Mouse (Mus musculus): ENCODE measurements at regions not wholly inside any gene's neighbourhood (a gene's known extent, or its start where the extent isn't known, plus 50 kb on each side); places are given as distances from the start of the nearest gene placed in this dataset.

DNA sequence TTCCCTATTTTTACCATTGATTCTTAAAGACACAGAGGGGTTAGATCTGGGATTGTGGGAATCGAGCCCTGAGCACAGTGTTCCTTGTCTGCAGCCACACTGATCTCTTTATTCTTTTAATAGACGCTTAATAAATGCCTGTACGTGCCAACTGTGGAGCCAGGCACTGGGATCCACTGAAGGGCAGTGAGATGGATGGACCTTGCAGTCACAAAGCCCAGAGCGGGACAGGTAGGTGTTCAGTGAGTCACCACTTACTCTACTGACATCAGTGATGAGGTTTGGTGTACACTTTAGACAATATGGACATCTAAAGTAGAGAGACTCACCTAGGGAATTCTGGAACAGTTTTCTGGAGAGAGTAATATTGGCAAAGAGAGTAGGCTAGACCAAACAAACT lies 56.8 kb upstream of the Cnih3 start:
- no peak overlapping the region for H3K4me3 ChIP-seq (replicated peaks; ENCODE audit: low read length)
- no peak overlapping the region for H3K4me2 ChIP-seq (replicated peaks)
- WGBS = 84% methylated on average over 4 of the region's 4 CpGs
- H3K27ac ChIP-seq = no peak overlapping the region
- no peaks in the 10 kb centered on the region for H3K27me3 ChIP-seq (ENCODE audit: control insufficient read depth, insufficient read depth, low read length)
- no peak for DNase-seq (ENCODE audit: low spot score)
- no peaks in the 10 kb centered on the region for H3K9me3 ChIP-seq (ENCODE audit: control insufficient read depth, low read length)
- ATAC-seq (ENCODE audit: low FRiP score) = no peak
- no peak overlapping the region for H3K9ac ChIP-seq
- no peaks in the 10 kb centered on the region for H3K36me3 ChIP-seq (replicated peaks; ENCODE audit: control insufficient read depth, insufficient read depth)
- H3K4me1 ChIP-seq (replicated peaks; ENCODE audit: control insufficient read depth, insufficient read depth, low read length) = no peaks in the 10 kb centered on the region

DNA sequence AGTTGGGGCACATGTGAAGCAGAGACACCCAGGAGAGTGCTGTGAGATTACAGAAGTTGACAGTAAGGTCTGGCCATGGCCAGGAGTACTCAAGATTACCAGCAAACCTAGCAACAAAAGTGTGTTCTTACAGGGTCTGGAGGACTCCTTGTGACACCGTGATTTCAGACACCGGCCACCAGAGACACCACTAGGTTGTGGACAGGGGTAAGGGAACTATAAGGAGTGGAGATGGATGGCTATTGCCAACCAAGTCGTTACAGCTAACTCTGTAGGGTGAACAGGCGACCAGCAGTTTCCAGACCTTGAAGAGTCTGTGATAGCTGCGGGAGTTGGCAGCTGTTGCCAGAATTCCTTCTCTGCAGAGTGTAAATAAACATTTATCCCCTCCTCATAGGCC lies 54.4 kb upstream of the Cnih3 start:
- H3K27me3 ChIP-seq (ENCODE audit: control insufficient read depth, insufficient read depth, low read length) = no peaks in the 10 kb centered on the region
- no peak overlapping the region for H3K4me3 ChIP-seq (replicated peaks; ENCODE audit: low read length)
- 75% methylated on average over 5 of the region's 5 CpGs for WGBS
- no peak overlapping the region for H3K4me2 ChIP-seq (replicated peaks)
- no peaks in the 10 kb centered on the region for H3K36me3 ChIP-seq (replicated peaks; ENCODE audit: control insufficient read depth, insufficient read depth)
- no peak overlapping the region for H3K9ac ChIP-seq
- no peaks in the 10 kb centered on the region for H3K9me3 ChIP-seq (ENCODE audit: control insufficient read depth, low read length)
- no peaks in the 10 kb centered on the region for H3K4me1 ChIP-seq (replicated peaks; ENCODE audit: control insufficient read depth, insufficient read depth, low read length)
- ATAC-seq (ENCODE audit: low FRiP score) = no peak
- DNase-seq (ENCODE audit: low spot score) = no peak
- H3K27ac ChIP-seq = no peak overlapping the region

DNA sequence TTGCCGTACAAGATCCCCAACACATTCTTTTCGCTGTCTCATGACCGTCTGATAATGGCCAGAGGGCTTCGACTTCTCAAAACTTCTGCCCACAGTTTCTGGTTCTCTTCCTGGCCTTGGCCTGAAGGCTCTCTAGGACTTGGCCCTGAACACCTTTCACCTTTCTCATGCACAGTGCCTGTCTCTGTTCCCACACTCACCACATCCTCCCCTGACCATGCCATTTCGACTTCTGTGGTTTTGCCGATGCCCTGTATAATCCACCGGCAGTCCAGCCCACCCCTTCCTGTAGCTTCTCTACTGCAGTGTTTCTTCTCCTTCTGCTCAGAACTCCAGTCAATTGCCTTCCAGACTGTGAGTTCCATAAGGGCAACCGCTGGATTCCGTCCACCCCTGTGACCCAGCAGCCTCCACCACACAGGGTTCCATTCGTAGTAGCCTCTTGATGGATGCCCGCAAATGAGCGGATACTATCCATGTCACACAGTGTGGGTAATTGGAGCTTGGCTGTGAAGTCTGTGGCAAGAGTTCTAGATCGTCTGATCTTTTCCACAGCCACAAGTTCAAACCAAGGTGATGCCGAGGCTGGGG lies 53.3 kb upstream of the Cnih3 start:
- H3K36me3 ChIP-seq (replicated peaks; ENCODE audit: control insufficient read depth, insufficient read depth) = no peaks in the 10 kb centered on the region
- ATAC-seq (ENCODE audit: low FRiP score) = no peak
- H3K9ac ChIP-seq = no peak overlapping the region
- WGBS = 91% methylated on average over 14 of the region's 14 CpGs
- H3K27ac ChIP-seq = no peak overlapping the region
- no peak overlapping the region for H3K4me2 ChIP-seq (replicated peaks)
- no peak overlapping the region for H3K4me3 ChIP-seq (replicated peaks; ENCODE audit: low read length)
- H3K9me3 ChIP-seq (ENCODE audit: control insufficient read depth, low read length) = no peaks in the 10 kb centered on the region
- no peaks in the 10 kb centered on the region for H3K27me3 ChIP-seq (ENCODE audit: control insufficient read depth, insufficient read depth, low read length)
- no peak for DNase-seq (ENCODE audit: low spot score)
- no peaks in the 10 kb centered on the region for H3K4me1 ChIP-seq (replicated peaks; ENCODE audit: control insufficient read depth, insufficient read depth, low read length)

DNA sequence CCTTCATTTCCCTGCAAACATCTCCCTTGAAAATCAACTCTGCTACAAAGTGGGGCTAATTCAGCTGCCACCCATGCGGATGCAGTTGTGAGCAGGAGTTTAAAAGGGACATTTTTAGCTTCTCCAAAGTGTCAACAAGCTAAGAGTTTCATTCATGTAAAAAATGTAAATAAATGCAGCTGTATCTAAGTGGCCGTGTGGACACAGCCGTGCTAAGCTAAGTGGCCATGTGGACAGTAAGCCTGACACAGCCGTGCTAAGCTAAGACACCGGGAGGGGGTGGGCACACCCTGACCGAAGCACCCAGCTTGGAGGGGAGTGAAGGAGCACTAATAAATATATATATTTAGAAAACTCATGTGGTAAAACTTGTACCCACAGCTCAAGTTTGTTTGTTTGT lies 52.6 kb upstream of the Cnih3 start:
- no peaks in the 10 kb centered on the region for H3K4me1 ChIP-seq (replicated peaks; ENCODE audit: control insufficient read depth, insufficient read depth, low read length)
- no peak for ATAC-seq (ENCODE audit: low FRiP score)
- H3K36me3 ChIP-seq (replicated peaks; ENCODE audit: control insufficient read depth, insufficient read depth) = no peaks in the 10 kb centered on the region
- H3K9ac ChIP-seq = no peak overlapping the region
- no peaks in the 10 kb centered on the region for H3K9me3 ChIP-seq (ENCODE audit: control insufficient read depth, low read length)
- no peaks in the 10 kb centered on the region for H3K27me3 ChIP-seq (ENCODE audit: control insufficient read depth, insufficient read depth, low read length)
- 88% methylated on average over 6 of the region's 6 CpGs for WGBS
- H3K4me3 ChIP-seq (replicated peaks; ENCODE audit: low read length) = no peak overlapping the region
- DNase-seq (ENCODE audit: low spot score) = no peak
- no peak overlapping the region for H3K27ac ChIP-seq
- H3K4me2 ChIP-seq (replicated peaks) = no peak overlapping the region

DNA sequence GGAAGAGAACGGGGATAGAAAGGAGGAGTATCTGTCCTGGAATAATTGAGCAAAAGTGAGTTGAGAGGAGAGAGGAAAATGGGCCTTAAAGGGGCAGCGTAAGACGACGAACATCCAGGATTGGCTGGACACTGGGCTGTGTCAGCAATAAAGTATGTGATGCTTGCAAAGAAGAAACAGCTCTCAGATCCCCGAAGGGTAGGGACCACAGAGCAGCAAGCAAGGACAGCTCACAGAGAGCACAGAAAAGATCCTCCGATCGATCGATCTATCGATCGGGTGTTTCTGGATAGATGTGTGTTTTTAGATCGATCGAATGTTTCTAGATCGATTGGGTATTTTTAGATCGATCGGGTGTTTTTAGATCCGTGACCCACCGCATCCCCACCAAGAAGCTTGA lies 50.3 kb upstream of the Cnih3 start:
- DNase-seq (ENCODE audit: low spot score) (no peak), ATAC-seq (ENCODE audit: low FRiP score) (no peak)
- no peaks in the 10 kb centered on the region for H3K27me3 ChIP-seq (ENCODE audit: control insufficient read depth, insufficient read depth, low read length)
- H3K9ac ChIP-seq = no peak overlapping the region
- H3K36me3 ChIP-seq (replicated peaks; ENCODE audit: control insufficient read depth, insufficient read depth) = no peaks in the 10 kb centered on the region
- H3K4me1 ChIP-seq (replicated peaks; ENCODE audit: control insufficient read depth, insufficient read depth, low read length) = no peaks in the 10 kb centered on the region
- no peak overlapping the region for H3K4me2 ChIP-seq (replicated peaks)
- H3K9me3 ChIP-seq (ENCODE audit: control insufficient read depth, low read length) = no peaks in the 10 kb centered on the region
- no peak overlapping the region for H3K4me3 ChIP-seq (replicated peaks; ENCODE audit: low read length)
- 96% methylated on average over 17 of the region's 17 CpGs for WGBS
- no peak overlapping the region for H3K27ac ChIP-seq

Measured in hindbrain, embryonic 14.5 days (tissue).